Mouse (Mus musculus): Measurements from ENCODE around the gene Fam163b.

GRCm38 (mm10) chr2:27112585-27112984, 29.7 kb downstream of the Fam163b start:
- TF ChIP-seq GATA1 (IDR thresholded peaks at IDR 0.05; ENCODE audit: low read length), result no peak
- no peak for TF ChIP-seq TAL1 (IDR thresholded peaks at IDR 0.05; ENCODE audit: low read length)
